Mouse (Mus musculus): Measurements from ENCODE around the gene Sct.
A peak's percentile ranks its signal among the peaks of the same experiment; 100 is the strongest.
"Not testable (repeated sequence)": the region's sequence is repeated elsewhere in the genome, so short reads cannot be mapped to it uniquely, and the experiment has no call there.

Gene Sct

GRCm38 (mm10) chr7:141288042-141288441, 9.1 kb upstream of the Sct start:
- no peak for DNase-seq

- DNase-seq, result no peak
These were observed 3.8 kb upstream of the Sct start for GRCm38 (mm10) chr7:141282756-141283155.

GRCm38 (mm10) chr7:141281442-141281841, 2.5 kb upstream of the Sct start:
- DNase-seq, result no peak

- DNase-seq, result no peak
These were observed 943 bp downstream of the Sct start for GRCm38 (mm10) chr7:141277701-141278678.

- no peak for DNase-seq
These were observed 2.4 kb downstream of the Sct start, which contains the start of gene Cdhr5 for GRCm38 (mm10) chr7:141276546-141276945. Gene Cdhr5, minus strand, starts transcription at chr7:141276786.

- DNase-seq, result no peak
These were observed 3.6 kb downstream of the Sct start for GRCm38 (mm10) chr7:141275356-141275755.

GRCm38 (mm10) chr7:141270631-141271030, 8.3 kb downstream of the Sct start:
- DNase-seq, result no peak

- DNase-seq, result no peak
These were observed 9.7 kb downstream of the Sct start for GRCm38 (mm10) chr7:141269273-141269545.

GRCm38 (mm10) chr7:141268466-141269272, 10.3 kb downstream of the Sct start:
- peak; percentile 33 for DNase-seq

GRCm38 (mm10) chr7:141265739-141266561, 13.0 kb downstream of the Sct start, which contains the start of gene Irf7:
Gene Irf7, minus strand, starts transcription at chr7:141266481.
- peak; percentile 84 for DNase-seq

- DNase-seq, result no peak
These were observed 13.6 kb downstream of the Sct start for GRCm38 (mm10) chr7:141265411-141265738.

- peak; percentile 63 for DNase-seq
These were observed 14.0 kb downstream of the Sct start for GRCm38 (mm10) chr7:141264761-141265410.

GRCm38 (mm10) chr7:141264041-141264700, 14.8 kb downstream of the Sct start:
- no peak for DNase-seq

GRCm38 (mm10) chr7:141263640-141264039, 15.3 kb downstream of the Sct start:
- DNase-seq, result no peak

GRCm38 (mm10) chr7:141261480-141261879, 17.5 kb downstream of the Sct start:
- no peak for DNase-seq

- DNase-seq, result no peak
These were observed 22.8 kb downstream of the Sct start for GRCm38 (mm10) chr7:141256159-141256558.

- DNase-seq, result not testable (repeated sequence)
These were observed 28.4 kb downstream of the Sct start for GRCm38 (mm10) chr7:141250486-141250885.

GRCm38 (mm10) chr7:141231551-141231950, 47.4 kb downstream of the Sct start:
- DNase-seq, result no peak

- DNase-seq, result no peak
These were observed 47.8 kb downstream of the Sct start for GRCm38 (mm10) chr7:141231111-141231510.

- no peak for DNase-seq
These were observed 48.4 kb downstream of the Sct start for GRCm38 (mm10) chr7:141230570-141230969.

- no peak for DNase-seq
These were observed 49.2 kb downstream of the Sct start for GRCm38 (mm10) chr7:141229702-141230101.
